Mouse (Mus musculus): Measurements from ENCODE around the gene Ranbp9.

Ranbp9 gene

GRCm38 (mm10) chr13:43480957-43481858 lies at the start of gene Ranbp9:
TSS of gene Ranbp9 (minus strand) at chr13:43481282.
- DNase-seq (ENCODE audit: inconsistent age in 2 of 2, low spot score in 1 of 2), result peak; percentile 87 to 94

GRCm38 (mm10) chr13:43530129-43530831 lies 49.2 kb upstream of the Ranbp9 start:
- no peak for DNase-seq (ENCODE audit: inconsistent age in 2 of 2, low spot score in 1 of 2)

GRCm38 (mm10) chr13:43526289-43526688 lies 45.2 kb upstream of the Ranbp9 start:
- no peak for DNase-seq (ENCODE audit: inconsistent age in 2 of 2, low spot score in 1 of 2)

- no peak for DNase-seq (ENCODE audit: inconsistent age in 2 of 2, low spot score in 1 of 2)
Measured at GRCm38 (mm10) chr13:43525363-43526134, 44.5 kb upstream of the Ranbp9 start.

GRCm38 (mm10) chr13:43524491-43525362 lies 43.6 kb upstream of the Ranbp9 start:
- DNase-seq (ENCODE audit: inconsistent age in 2 of 2, low spot score in 1 of 2), result peak; percentile 52 to 74

GRCm38 (mm10) chr13:43523906-43524480 lies 42.9 kb upstream of the Ranbp9 start:
- DNase-seq (ENCODE audit: inconsistent age in 2 of 2, low spot score in 1 of 2), result no peak

DNA sequence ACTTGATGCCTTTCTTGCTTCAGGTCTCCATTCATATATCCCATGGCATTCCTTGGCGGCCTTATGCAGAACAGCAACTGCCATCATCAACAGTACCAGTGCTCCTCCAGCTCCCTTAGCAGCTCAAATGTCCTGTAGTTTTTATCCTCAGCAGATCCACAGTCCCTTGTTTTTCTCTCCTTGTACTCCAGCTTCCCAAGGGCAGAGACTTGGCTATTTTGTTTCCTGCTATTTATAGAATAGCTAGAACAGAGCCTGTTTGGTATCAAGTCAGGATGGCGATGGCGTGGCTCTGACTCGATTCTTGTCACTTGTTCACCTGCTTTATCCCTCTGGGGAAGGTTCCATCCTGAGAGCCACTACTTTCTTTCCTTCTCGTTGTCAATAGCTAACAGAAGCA lies 40.9 kb upstream of the Ranbp9 start:
- no peak for DNase-seq (ENCODE audit: inconsistent age in 2 of 2, low spot score in 1 of 2)

DNA sequence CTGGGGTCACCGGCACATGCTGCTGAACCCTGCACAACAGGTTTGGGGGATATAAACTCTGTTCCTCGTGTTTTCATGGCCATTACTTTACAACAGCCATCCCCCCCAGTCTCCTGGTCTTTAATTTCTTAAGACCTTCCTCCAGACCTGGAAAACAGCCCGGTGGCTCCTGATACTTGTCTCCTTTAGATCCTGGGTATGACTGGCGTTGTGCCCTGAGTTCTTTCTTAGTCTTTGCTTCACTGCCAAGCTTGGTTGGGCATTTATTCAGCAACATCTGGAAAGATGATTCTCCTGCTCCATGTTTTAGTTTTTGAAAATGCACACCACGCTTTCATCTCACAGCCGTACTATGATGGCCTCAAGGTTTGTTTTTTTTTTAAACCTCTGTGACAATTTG lies 38.2 kb upstream of the Ranbp9 start:
- no peak for DNase-seq (ENCODE audit: inconsistent age in 2 of 2, low spot score in 1 of 2)

- no peak for DNase-seq (ENCODE audit: inconsistent age in 2 of 2, low spot score in 1 of 2)
Measured at GRCm38 (mm10) chr13:43517371-43517770, 36.3 kb upstream of the Ranbp9 start.

DNA sequence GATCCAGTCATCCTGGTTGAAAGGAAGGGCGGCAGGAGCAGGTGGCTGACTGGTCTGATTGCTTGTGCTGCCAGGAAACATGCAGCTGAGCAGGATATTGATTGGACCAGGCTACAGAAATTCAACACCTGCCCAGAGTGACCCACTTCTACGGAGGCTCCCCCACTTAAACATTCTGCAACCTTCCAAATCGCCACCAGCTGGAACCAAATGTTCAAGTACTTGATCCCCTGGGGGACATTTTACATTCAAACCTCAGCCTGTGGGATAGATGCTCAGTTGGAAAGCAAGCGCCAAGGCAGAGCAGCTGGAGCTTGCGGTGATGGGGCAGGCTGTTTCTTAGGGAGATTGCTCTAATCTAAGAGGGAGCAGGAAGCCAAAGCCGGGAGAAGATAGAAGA lies 35.8 kb upstream of the Ranbp9 start:
- DNase-seq (ENCODE audit: inconsistent age in 2 of 2, low spot score in 1 of 2), result no peak

- no peak for DNase-seq (ENCODE audit: inconsistent age in 2 of 2, low spot score in 1 of 2)
Measured at GRCm38 (mm10) chr13:43516119-43516518, 35.0 kb upstream of the Ranbp9 start.

GRCm38 (mm10) chr13:43514950-43515358 lies 33.9 kb upstream of the Ranbp9 start:
- no peak for DNase-seq (ENCODE audit: inconsistent age in 2 of 2, low spot score in 1 of 2)

GRCm38 (mm10) chr13:43512736-43513135 lies 31.7 kb upstream of the Ranbp9 start:
- DNase-seq (ENCODE audit: inconsistent age in 2 of 2, low spot score in 1 of 2), result no peak

- no peak for DNase-seq (ENCODE audit: inconsistent age in 2 of 2, low spot score in 1 of 2)
Measured at GRCm38 (mm10) chr13:43505798-43506197, 24.7 kb upstream of the Ranbp9 start.

DNA sequence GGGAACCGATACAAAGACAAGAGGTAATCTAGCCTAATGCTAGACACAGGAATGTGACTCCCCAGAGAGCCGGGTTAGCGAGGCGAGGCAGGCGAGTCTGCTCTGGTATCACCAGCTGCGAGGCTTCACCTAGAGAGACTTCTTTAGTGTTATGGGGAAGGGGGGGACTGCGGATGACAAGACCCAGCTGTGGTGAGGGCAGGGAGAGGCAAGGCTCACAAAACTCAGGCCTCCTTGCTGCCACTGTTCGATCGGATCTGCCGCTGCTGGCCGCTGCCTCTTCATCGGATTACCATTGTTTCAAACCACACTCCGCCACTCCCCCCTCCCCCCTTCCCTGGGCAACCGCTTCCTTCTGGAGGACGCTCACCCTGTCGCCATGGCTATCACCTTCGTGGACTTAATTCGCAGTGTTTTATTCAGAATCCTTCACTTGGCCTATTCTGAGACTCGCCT lies 22.3 kb upstream of the Ranbp9 start:
- peak; percentile 9 to 53 for DNase-seq (ENCODE audit: inconsistent age in 2 of 2, low spot score in 1 of 2)

DNA sequence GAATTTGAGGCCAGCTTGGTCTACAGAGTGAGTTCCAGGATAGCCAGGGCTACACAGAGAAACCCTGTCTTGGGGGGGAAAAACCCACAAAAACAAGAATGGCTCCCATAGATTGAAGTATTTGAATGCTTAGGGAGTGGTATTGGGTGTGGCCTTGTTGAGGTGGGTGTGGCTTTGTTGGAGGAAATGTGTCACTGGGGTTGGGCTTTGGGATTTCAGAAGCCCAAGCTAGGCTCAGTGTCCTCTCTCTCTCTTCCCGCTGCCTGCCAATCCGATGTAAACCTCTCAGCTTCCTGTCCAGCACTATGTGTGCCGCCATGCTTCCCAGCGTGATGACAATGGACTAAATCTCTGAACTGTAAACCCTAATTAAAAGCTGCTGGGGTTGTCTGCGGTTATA lies 20.5 kb upstream of the Ranbp9 start:
- DNase-seq (ENCODE audit: inconsistent age in 2 of 2, low spot score in 1 of 2), result no peak

- no peak for DNase-seq (ENCODE audit: inconsistent age in 2 of 2, low spot score in 1 of 2)
Measured at GRCm38 (mm10) chr13:43500483-43500850, 19.4 kb upstream of the Ranbp9 start.

DNA sequence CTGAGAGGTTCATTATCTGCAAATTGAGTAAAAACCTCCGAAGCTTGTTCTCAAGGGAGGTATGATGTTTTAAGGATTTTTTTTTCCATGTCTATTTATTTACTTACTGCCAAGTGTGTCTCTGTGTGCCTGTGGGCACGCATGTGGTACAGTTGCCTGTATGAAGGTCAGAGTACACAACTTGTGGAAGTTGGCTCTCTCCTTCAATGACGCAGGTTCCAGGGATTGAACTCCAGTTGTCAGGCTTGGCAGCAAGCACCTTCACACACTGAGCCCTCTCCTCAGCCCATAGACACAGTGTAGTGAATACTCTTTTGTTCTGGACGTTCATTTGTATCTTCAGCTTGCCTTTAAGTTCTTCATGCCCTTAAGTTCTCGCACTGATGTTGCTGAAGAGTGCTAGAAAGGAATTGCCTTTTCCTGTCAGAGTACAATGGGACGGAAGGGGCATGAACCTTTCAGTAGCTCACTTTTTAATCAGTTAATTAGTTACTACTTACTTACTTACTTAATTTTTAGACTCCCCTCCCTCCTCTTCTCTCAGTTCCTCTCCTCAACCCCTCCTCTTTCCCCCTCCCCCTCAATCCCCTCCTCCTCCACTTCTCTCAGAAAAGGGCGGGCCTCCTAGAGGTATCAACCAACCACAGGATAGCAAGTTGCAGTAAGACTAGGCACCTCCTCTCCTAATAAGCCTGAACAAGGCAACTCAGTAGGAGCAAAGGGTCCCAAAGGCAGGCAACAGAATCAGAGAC lies 18.8 kb upstream of the Ranbp9 start:
- no peak for DNase-seq (ENCODE audit: inconsistent age in 2 of 2, low spot score in 1 of 2)

GRCm38 (mm10) chr13:43498849-43499248 lies 17.8 kb upstream of the Ranbp9 start:
- DNase-seq (ENCODE audit: inconsistent age in 2 of 2, low spot score in 1 of 2), result no peak
